Mouse (Mus musculus): ENCODE results near the gene Wfikkn2.

Gene Wfikkn2

DNA sequence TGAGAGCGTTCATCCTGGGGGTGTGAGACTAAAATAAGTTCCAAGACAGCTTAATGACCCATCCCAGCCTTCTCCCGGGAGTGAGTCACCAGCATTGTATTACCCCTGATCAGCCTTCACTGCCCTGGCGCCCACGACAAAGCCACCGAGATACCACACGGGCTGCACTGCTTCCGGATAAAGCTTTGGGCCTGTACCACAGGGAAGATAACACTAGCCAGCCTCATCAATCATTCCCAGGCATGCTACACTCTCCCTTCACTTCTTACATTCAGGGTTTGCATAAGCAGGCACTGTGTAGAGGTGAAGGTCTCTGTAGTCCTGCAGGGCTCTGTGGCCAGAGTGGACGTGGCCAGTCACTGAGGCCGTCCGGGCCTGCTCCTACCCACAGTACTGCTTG lies 56.2 kb downstream of the Wfikkn2 start:
- no peak for DNase-seq

All from kidney, postnatal 36 days (tissue).